32 mouse cellular contexts compared by ENCODE assay signal in genomic region chr11:30797236-30797635, GRCm38 (mm10). TPM values are rescaled to one million over a fixed set of nuclear protein-coding genes. Genes with fewer than 3 reads are reported as not detected.
DNase-seq lines count a peak whose midpoint lies in the region; ATAC-seq and TF ChIP-seq lines count a peak whose summit lies in the region.
"Had no signal": no experiment of that assay in that cellular context is flagged by ENCODE, and none has a peak within 500 bp of the region (broad histone marks: within the 10 kb centered on the region; RNA-seq: fewer than 3 reads in every experiment).

No protein-coding gene starts in this region.

- DNase-seq in forebrain, postnatal 0 days, result peak; percentile 6
- no peak for DNase-seq in forebrain, embryonic 14.5 days (ENCODE audit: low spot score)
- peak in 1 of 2 experiments; percentile 20 for DNase-seq in layer of hippocampus, adult 2 months (ENCODE audit: low spot score in 2 of 2)
- no peak for DNase-seq in layer of hippocampus, adult 9-11 months
- peak; percentile 36 for DNase-seq in lung, postnatal 36 days
- no peak for DNase-seq in lung, postnatal 4 days
- DNase-seq: adrenal gland, postnatal 10 days; B cell, adult 2 months; cerebellum, adult 11-12 months; cerebellum, adult 8-10 months; cerebellum, postnatal 10 days; cerebellum, postnatal 36 days; embryo, embryonic 11 days; gastrocnemius, adult 2 months; gastrocnemius, postnatal 14 days; heart, adult 18-20 months; heart, postnatal 10 days; heart, postnatal 36 days had no signal

- no peaks in the 10 kb centered on the region for H3K9me3 ChIP-seq in forebrain, postnatal 0 days (ENCODE audit: low read length)
- H3K9me3 ChIP-seq in forebrain, embryonic 14.5 days (replicated peaks; ENCODE audit: control insufficient read depth, low read length), result no peaks in the 10 kb centered on the region
- H3K9me3 ChIP-seq: embryonic facial prominence, embryonic 10.5 days; embryonic facial prominence, embryonic 13.5 days; forebrain, embryonic 12.5 days; G1E; heart, embryonic 15.5 days; hindbrain, embryonic 10.5 days; hindbrain, embryonic 13.5 days; intestine, embryonic 15.5 days had no signal

- 92% methylated on average over 2 of the region's 2 CpGs for WGBS in forebrain, postnatal 0 days
- 88% methylated on average over 2 of the region's 2 CpGs for WGBS in forebrain, embryonic 14.5 days

- no peaks in the 10 kb centered on the region for H3K4me1 ChIP-seq in forebrain, postnatal 0 days (ENCODE audit: insufficient read depth)
- H3K4me1 ChIP-seq in forebrain, embryonic 14.5 days (ENCODE audit: control insufficient read depth, insufficient read depth, low read length), result no peaks in the 10 kb centered on the region
- H3K4me1 ChIP-seq: embryonic facial prominence, embryonic 10.5 days; embryonic facial prominence, embryonic 13.5 days; forebrain, embryonic 12.5 days; hindbrain, embryonic 10.5 days; hindbrain, embryonic 13.5 days; intestine, embryonic 15.5 days had no signal

- no peak for TF ChIP-seq CTCF in forebrain, postnatal 0 days (IDR thresholded peaks at IDR 0.05; ENCODE audit: low read depth)
- no peak for TF ChIP-seq CTCF in layer of hippocampus, adult 2 months (conservative IDR thresholded peaks at IDR 0.05)

- peak; percentile 55 for ATAC-seq in forebrain, postnatal 0 days
- ATAC-seq in forebrain, embryonic 14.5 days, result no peak
- ATAC-seq: forebrain, embryonic 16.5 days; hindbrain, embryonic 16.5 days; intestine, embryonic 15.5 days; Patski had no signal

- no peaks in the 10 kb centered on the region for H3K27me3 ChIP-seq in forebrain, postnatal 0 days (ENCODE audit: insufficient read depth, low read length)
- no peaks in the 10 kb centered on the region for H3K27me3 ChIP-seq in forebrain, embryonic 14.5 days (replicated peaks; ENCODE audit: control insufficient read depth, insufficient read depth, low read length)
- H3K27me3 ChIP-seq: CH12.LX; embryonic facial prominence, embryonic 13.5 days; forebrain, embryonic 12.5 days; heart, embryonic 15.5 days; hindbrain, embryonic 13.5 days; intestine, embryonic 15.5 days; Patski had no signal

- H3K4me2 ChIP-seq in forebrain, postnatal 0 days (ENCODE audit: low read depth), result no peak overlapping the region
- H3K4me2 ChIP-seq in forebrain, embryonic 14.5 days (ENCODE audit: low read length), result no peak overlapping the region
- H3K4me2 ChIP-seq: embryonic facial prominence, embryonic 13.5 days; forebrain, embryonic 12.5 days; heart, embryonic 11.5 days; heart, embryonic 15.5 days; hindbrain, embryonic 13.5 days; intestine, embryonic 15.5 days had no signal

- H3K9ac ChIP-seq in forebrain, postnatal 0 days, result no peak overlapping the region
- H3K9ac ChIP-seq in forebrain, embryonic 14.5 days (ENCODE audit: low read length), result no peak overlapping the region
- H3K9ac ChIP-seq: embryonic facial prominence, embryonic 13.5 days; forebrain, embryonic 12.5 days; heart, embryonic 15.5 days; hindbrain, embryonic 13.5 days; intestine, embryonic 15.5 days had no signal

- H3K27ac ChIP-seq in forebrain, postnatal 0 days (ENCODE audit: low read depth, low read length), result no peak overlapping the region
- H3K27ac ChIP-seq in forebrain, embryonic 14.5 days (ENCODE audit: low read depth, low read length), result no peak overlapping the region
- peak overlapping the region; percentile 78 for H3K27ac ChIP-seq in layer of hippocampus, adult 2 months
- H3K27ac ChIP-seq: embryonic facial prominence, embryonic 10.5 days; embryonic facial prominence, embryonic 13.5 days; forebrain, embryonic 12.5 days; gastrocnemius, adult 2 months; heart, embryonic 15.5 days; hindbrain, embryonic 10.5 days; hindbrain, embryonic 13.5 days; intestine, embryonic 15.5 days had no signal

- no peak overlapping the region for H3K4me3 ChIP-seq in forebrain, postnatal 0 days (ENCODE audit: low read depth, low read length)
- H3K4me3 ChIP-seq in forebrain, embryonic 14.5 days (ENCODE audit: low read depth, low read length), result no peak overlapping the region
- no peak overlapping the region for H3K4me3 ChIP-seq in layer of hippocampus, adult 2 months
- H3K4me3 ChIP-seq: embryonic facial prominence, embryonic 10.5 days; embryonic facial prominence, embryonic 13.5 days; erythroblast, embryonic 14.5 days; forebrain, embryonic 12.5 days; gastrocnemius, adult 2 months; heart, embryonic 15.5 days; hindbrain, embryonic 10.5 days; hindbrain, embryonic 13.5 days; intestine, embryonic 15.5 days had no signal

- peaks cover 9% of the 10 kb centered on the region for H3K36me3 ChIP-seq in forebrain, postnatal 0 days (ENCODE audit: insufficient read depth)
- peaks cover 6% of the 10 kb centered on the region; the same call in 1 of the 2 replicates for H3K36me3 ChIP-seq in forebrain, embryonic 14.5 days (ENCODE audit: control insufficient read depth, insufficient read depth, low read length)
- H3K36me3 ChIP-seq: intestine, embryonic 15.5 days had no signal

RNA-seq across cellular contexts. Expression of gene Psme4, which starts 25.7 kb away (rescaled TPM):
- total RNA-seq in forebrain, postnatal 0 days (2014; rRNA removed), result 50.9 and 57.4 TPM in 2 replicates
- polyA plus RNA-seq in forebrain, postnatal 0 days (2015; fragmentation: Nextera tagmentation; extraction: Ambion mirVana), result 6.1 and 7.8 TPM in 2 replicates
- polyA plus RNA-seq in forebrain, embryonic 14.5 days (2014; fragmentation: Nextera tagmentation; extraction: Ambion mirVana), result 21.3 and 22.7 TPM in 2 replicates
- total RNA-seq in layer of hippocampus, adult 2 months (2021), result 10 to 100 TPM; 39.0 to 49.8 TPM

Comparison
In these comparisons a context has a peak if more than half of its experiments do, and no peak if none do; other contexts are left out.
1. DNase-seq: peak in forebrain, postnatal 0 days (single experiment) and lung, postnatal 36 days (single experiment); none in forebrain, embryonic 14.5 days (single experiment), layer of hippocampus, adult 9-11 months (single experiment) and lung, postnatal 4 days (0 of 2).